ENCODE assay signal across 12 mouse cellular contexts in genomic region chr11:5129035-5129480, GRCm38 (mm10). TPM values are rescaled to one million over a fixed set of nuclear protein-coding genes. Genes with fewer than 3 reads are reported as not detected.
DNase-seq lines count a peak whose midpoint lies in the region; ATAC-seq lines count a peak whose summit lies in the region.
"Had no signal": no experiment of that assay in that cellular context is flagged by ENCODE, and none has a peak within 500 bp of the region (broad histone marks: within the 10 kb centered on the region; RNA-seq: fewer than 3 reads in every experiment).

No protein-coding gene starts in this region.

- peak; percentile 41 for DNase-seq in cerebellum, adult 9-10 months
- no peak for DNase-seq in thymus, postnatal 10 days (ENCODE audit: low spot score in 2 of 2)
- no peak for DNase-seq in layer of hippocampus, adult 9-11 months
- DNase-seq: adrenal gland, postnatal 10 days; gastrocnemius, postnatal 14 days; thymus, postnatal 25 days had no signal

- no peak overlapping the region for H3K9ac ChIP-seq in intestine, embryonic 16.5 days (ENCODE audit: low read depth, low read length)
- no peak overlapping the region for H3K9ac ChIP-seq in intestine, embryonic 15.5 days
- no peak overlapping the region for H3K9ac ChIP-seq in forebrain, embryonic 16.5 days (replicated peaks; ENCODE audit: low read depth, low read length)
- H3K9ac ChIP-seq in neural tube, embryonic 12.5 days, result no peak overlapping the region
- H3K9ac ChIP-seq: embryonic facial prominence, embryonic 13.5 days had no signal

- 0 out of 2 replicates have a peak, but pooled peaks cover under 1% of the 10 kb centered on the region for H3K36me3 ChIP-seq in intestine, embryonic 16.5 days (ENCODE audit: control insufficient read depth, insufficient read depth, low read length)
- H3K36me3 ChIP-seq in intestine, embryonic 15.5 days, result peaks cover 3% of the 10 kb centered on the region; the same call in 1 of the 2 replicates
- no peaks in the 10 kb centered on the region for H3K36me3 ChIP-seq in forebrain, embryonic 16.5 days (ENCODE audit: control insufficient read depth, insufficient read depth)
- no peaks in the 10 kb centered on the region for H3K36me3 ChIP-seq in neural tube, embryonic 12.5 days

- 40% methylated on average over 5 of the region's 5 CpGs for WGBS in intestine, embryonic 16.5 days
- 46% methylated on average over 5 of the region's 5 CpGs for WGBS in intestine, embryonic 15.5 days
- under 1% methylated on average over 5 of the region's 5 CpGs for whole genome bisulfite sequencing in forebrain, embryonic 16.5 days
- 7% methylated on average over 5 of the region's 5 CpGs for WGBS in neural tube, embryonic 12.5 days

- H3K4me2 ChIP-seq in intestine, embryonic 16.5 days (ENCODE audit: low read depth, low read length), result no peak overlapping the region
- no peak overlapping the region for H3K4me2 ChIP-seq in intestine, embryonic 15.5 days (replicated peaks)
- no peak overlapping the region for H3K4me2 ChIP-seq in forebrain, embryonic 16.5 days (ENCODE audit: low read length)
- H3K4me2 ChIP-seq in neural tube, embryonic 12.5 days (replicated peaks), result peak overlapping the region; percentile 47
- H3K4me2 ChIP-seq: embryonic facial prominence, embryonic 13.5 days had no signal

- H3K4me3 ChIP-seq in intestine, embryonic 16.5 days (ENCODE audit: low read length), result no peak overlapping the region
- no peak overlapping the region for H3K4me3 ChIP-seq in intestine, embryonic 15.5 days (replicated peaks)
- no peak overlapping the region for H3K4me3 ChIP-seq in forebrain, embryonic 16.5 days (replicated peaks; ENCODE audit: low read length)
- H3K4me3 ChIP-seq in neural tube, embryonic 12.5 days, result peak overlapping the region; percentile 10; the same call in 1 of the 2 replicates
- H3K4me3 ChIP-seq: embryonic facial prominence, embryonic 13.5 days had no signal

- no peaks in the 10 kb centered on the region for H3K4me1 ChIP-seq in intestine, embryonic 16.5 days (ENCODE audit: control insufficient read depth, insufficient read depth, low read length)
- H3K4me1 ChIP-seq in intestine, embryonic 15.5 days (replicated peaks), result 0 out of 2 replicates have a peak, but pooled peaks cover 2% of the 10 kb centered on the region
- H3K4me1 ChIP-seq in forebrain, embryonic 16.5 days (replicated peaks; ENCODE audit: control insufficient read depth, insufficient read depth, low read length), result peaks cover 17% of the 10 kb centered on the region
- H3K4me1 ChIP-seq in neural tube, embryonic 12.5 days, result peaks cover 29% of the 10 kb centered on the region

- H3K9me3 ChIP-seq in intestine, embryonic 16.5 days (ENCODE audit: control insufficient read depth, low read length), result no peaks in the 10 kb centered on the region
- no peaks in the 10 kb centered on the region for H3K9me3 ChIP-seq in intestine, embryonic 15.5 days
- no peaks in the 10 kb centered on the region for H3K9me3 ChIP-seq in forebrain, embryonic 16.5 days (ENCODE audit: control insufficient read depth, low read length)
- no peaks in the 10 kb centered on the region for H3K9me3 ChIP-seq in neural tube, embryonic 12.5 days
- H3K9me3 ChIP-seq: embryonic facial prominence, embryonic 13.5 days had no signal

- H3K27ac ChIP-seq in intestine, embryonic 16.5 days (ENCODE audit: low read length), result no peak overlapping the region
- H3K27ac ChIP-seq in intestine, embryonic 15.5 days, result no peak overlapping the region
- H3K27ac ChIP-seq in forebrain, embryonic 16.5 days (ENCODE audit: low read length), result 0 out of 2 replicates have a peak overlapping the region, but pooled peaks have one; percentile 3
- peak overlapping the region; percentile 80; the same call in 1 of the 2 replicates for H3K27ac ChIP-seq in neural tube, embryonic 12.5 days
- H3K27ac ChIP-seq: embryonic facial prominence, embryonic 13.5 days had no signal

- peak; percentile 29; the same call in 1 of the 2 replicates for ATAC-seq in intestine, embryonic 16.5 days
- ATAC-seq in intestine, embryonic 15.5 days, result no peak
- peak; percentile 67 for ATAC-seq in forebrain, embryonic 16.5 days
- peak; percentile 86 for ATAC-seq in neural tube, embryonic 12.5 days (ENCODE audit: low FRiP score, low read depth)
- no peak for ATAC-seq in activated CD4-positive, CD25-positive, alpha-beta regulatory T cell, adult 4 months

- H3K27me3 ChIP-seq in intestine, embryonic 16.5 days (replicated peaks; ENCODE audit: control insufficient read depth, insufficient read depth, low read length), result no peaks in the 10 kb centered on the region
- no peaks in the 10 kb centered on the region for H3K27me3 ChIP-seq in intestine, embryonic 15.5 days (replicated peaks)
- no peaks in the 10 kb centered on the region for H3K27me3 ChIP-seq in forebrain, embryonic 16.5 days (replicated peaks; ENCODE audit: control insufficient read depth, insufficient read depth, low read length)
- no peaks in the 10 kb centered on the region for H3K27me3 ChIP-seq in neural tube, embryonic 12.5 days (replicated peaks)
- H3K27me3 ChIP-seq: embryonic facial prominence, embryonic 13.5 days had no signal

RNA-seq across cellular contexts. Expression of gene Emid1, which starts 23.0 kb away (rescaled TPM):
- polyA plus RNA-seq in intestine, embryonic 16.5 days (2015; fragmentation: Nextera tagmentation; extraction: Ambion mirVana), result 112 and 120 TPM in 2 replicates
- 94.4 and 105 TPM in 2 replicates for polyA plus RNA-seq in intestine, embryonic 15.5 days (2015; fragmentation: Nextera tagmentation; extraction: Ambion mirVana)
- polyA plus RNA-seq in forebrain, embryonic 16.5 days (2015; fragmentation: Nextera tagmentation; extraction: Ambion mirVana), result 22.4 and 27.3 TPM in 2 replicates
- 27.6 and 28.7 TPM in 2 replicates for polyA plus RNA-seq in neural tube, embryonic 12.5 days (2016; fragmentation: Nextera tagmentation; extraction: Ambion mirVana)
- polyA plus RNA-seq in activated CD4-positive, CD25-positive, alpha-beta regulatory T cell, adult 4 months (2017; shearing (Covaris generic)), result not detected

RNA-seq across cellular contexts. Expression of gene Ewsr1, which starts 30.0 kb away (rescaled TPM):
- polyA plus RNA-seq in intestine, embryonic 16.5 days (2015; fragmentation: Nextera tagmentation; extraction: Ambion mirVana), result 499 and 529 TPM in 2 replicates
- polyA plus RNA-seq in intestine, embryonic 15.5 days (2015; fragmentation: Nextera tagmentation; extraction: Ambion mirVana), result 571 and 594 TPM in 2 replicates
- polyA plus RNA-seq in forebrain, embryonic 16.5 days (2015; fragmentation: Nextera tagmentation; extraction: Ambion mirVana), result 809 and 814 TPM in 2 replicates
- polyA plus RNA-seq in neural tube, embryonic 12.5 days (2016; fragmentation: Nextera tagmentation; extraction: Ambion mirVana), result 819 and 832 TPM in 2 replicates
- polyA plus RNA-seq in activated CD4-positive, CD25-positive, alpha-beta regulatory T cell, adult 4 months (2017; shearing (Covaris generic)), result 100 to 1,000 TPM; 143 to 144 TPM

RNA-seq across cellular contexts. Expression of gene Rhbdd3, which starts 30.3 kb away (rescaled TPM):
- 27.8 and 32.5 TPM in 2 replicates for polyA plus RNA-seq in intestine, embryonic 16.5 days (2015; fragmentation: Nextera tagmentation; extraction: Ambion mirVana)
- polyA plus RNA-seq in intestine, embryonic 15.5 days (2015; fragmentation: Nextera tagmentation; extraction: Ambion mirVana), result 27.5 and 30.0 TPM in 2 replicates
- polyA plus RNA-seq in forebrain, embryonic 16.5 days (2015; fragmentation: Nextera tagmentation; extraction: Ambion mirVana), result 25.1 and 33.0 TPM in 2 replicates
- 26.7 and 26.9 TPM in 2 replicates for polyA plus RNA-seq in neural tube, embryonic 12.5 days (2016; fragmentation: Nextera tagmentation; extraction: Ambion mirVana)
- 1 to 10 TPM; 5.6 to 5.9 TPM for polyA plus RNA-seq in activated CD4-positive, CD25-positive, alpha-beta regulatory T cell, adult 4 months (2017; shearing (Covaris generic))

Comparison
In these comparisons a context has a peak if more than half of its experiments do, and no peak if none do; other contexts are left out.
1. ATAC-seq: peak in intestine, embryonic 16.5 days (single experiment), forebrain, embryonic 16.5 days (single experiment) and neural tube, embryonic 12.5 days (single experiment); none in intestine, embryonic 15.5 days (single experiment) and activated CD4-positive, CD25-positive, alpha-beta regulatory T cell, adult 4 months (single experiment).
2. H3K27ac ChIP-seq: peak in forebrain, embryonic 16.5 days (single experiment) and neural tube, embryonic 12.5 days (single experiment); none in intestine, embryonic 16.5 days (single experiment) and intestine, embryonic 15.5 days (single experiment).
3. RNA of gene Emid1, which starts 23.0 kb away (polyA plus RNA-seq): 112 to 120 TPM in intestine, embryonic 16.5 days, 94.4 to 105 TPM in intestine, embryonic 15.5 days, 27.6 to 28.7 TPM in neural tube, embryonic 12.5 days and 22.4 to 27.3 TPM in forebrain, embryonic 16.5 days; not detected in activated CD4-positive, CD25-positive, alpha-beta regulatory T cell, adult 4 months; every median in the first group is over 10 times any median in the second.